Mouse (Mus musculus) cerebellum, adult 9-11 months (tissue): ENCODE measurements at regions not wholly inside any gene's neighbourhood (a gene's known extent, or its start where the extent isn't known, plus 50 kb on each side); places are given as distances from the start of the nearest gene placed in this dataset.

Experiments
- DNase-seq: peaks from one replicate; pipeline ENCODE4 v3.0.0; 2022

DNA sequence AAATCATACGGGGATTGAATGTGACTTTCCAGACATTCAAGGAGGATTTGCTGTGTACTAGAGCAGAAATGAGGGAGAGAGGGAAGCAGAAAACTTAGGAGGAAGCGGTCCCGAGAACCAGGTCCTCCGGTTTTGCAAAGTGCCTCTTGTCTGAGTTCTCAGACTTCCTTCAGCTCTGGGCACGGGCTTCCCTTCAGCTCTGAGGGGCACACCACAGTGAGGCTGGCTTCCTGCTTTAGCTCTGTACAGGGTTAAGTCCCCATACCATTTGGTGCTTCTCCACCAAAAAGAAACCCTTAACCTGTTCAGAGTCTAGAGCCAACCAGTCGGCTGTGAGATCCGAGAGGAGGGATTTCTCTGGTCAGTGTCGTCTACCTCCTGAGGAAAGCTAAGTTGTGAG is 167.8 kb upstream of the Sh3bp4 start:
- no peak for DNase-seq

DNA sequence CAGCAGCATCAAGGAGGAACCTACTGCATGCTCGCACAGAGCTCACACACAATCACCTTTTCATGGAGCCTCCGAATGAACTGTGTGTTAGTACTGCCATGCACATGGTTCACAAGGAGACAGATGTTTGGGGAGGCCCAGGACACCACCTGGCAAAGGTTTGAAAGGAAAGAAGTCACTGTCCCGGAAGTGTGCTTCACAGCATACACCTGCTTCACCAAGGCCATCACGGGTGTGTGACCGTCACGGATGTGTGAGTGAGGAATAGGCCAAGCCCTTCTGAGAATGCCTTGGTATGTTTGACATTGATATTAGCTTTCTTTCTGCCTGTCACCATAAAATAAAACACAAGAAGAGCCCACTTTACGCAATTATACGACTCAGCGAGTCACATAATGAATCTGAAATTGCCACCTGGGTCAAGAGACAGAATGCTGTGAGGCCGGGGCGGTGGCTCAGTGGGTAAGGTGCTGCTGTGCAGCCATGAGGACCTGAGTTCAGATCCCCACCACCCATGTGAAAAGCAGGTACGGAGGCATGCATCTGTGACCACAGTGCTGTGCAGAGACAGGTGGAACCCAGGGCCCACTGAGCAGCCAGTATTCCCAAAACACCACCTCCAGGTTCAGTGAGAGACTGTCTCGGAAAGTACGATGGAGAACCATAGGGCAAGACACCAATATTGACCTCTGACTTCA is 162.3 kb upstream of the Sh3bp4 start:
- DNase-seq = no peak

- DNase-seq = no peak
Observed at GRCm38 (mm10) chr1:88908683-88909082, 161.5 kb upstream of the Sh3bp4 start.

GRCm38 (mm10) chr1:88909314-88909713 is 160.9 kb upstream of the Sh3bp4 start:
- no peak for DNase-seq

DNA sequence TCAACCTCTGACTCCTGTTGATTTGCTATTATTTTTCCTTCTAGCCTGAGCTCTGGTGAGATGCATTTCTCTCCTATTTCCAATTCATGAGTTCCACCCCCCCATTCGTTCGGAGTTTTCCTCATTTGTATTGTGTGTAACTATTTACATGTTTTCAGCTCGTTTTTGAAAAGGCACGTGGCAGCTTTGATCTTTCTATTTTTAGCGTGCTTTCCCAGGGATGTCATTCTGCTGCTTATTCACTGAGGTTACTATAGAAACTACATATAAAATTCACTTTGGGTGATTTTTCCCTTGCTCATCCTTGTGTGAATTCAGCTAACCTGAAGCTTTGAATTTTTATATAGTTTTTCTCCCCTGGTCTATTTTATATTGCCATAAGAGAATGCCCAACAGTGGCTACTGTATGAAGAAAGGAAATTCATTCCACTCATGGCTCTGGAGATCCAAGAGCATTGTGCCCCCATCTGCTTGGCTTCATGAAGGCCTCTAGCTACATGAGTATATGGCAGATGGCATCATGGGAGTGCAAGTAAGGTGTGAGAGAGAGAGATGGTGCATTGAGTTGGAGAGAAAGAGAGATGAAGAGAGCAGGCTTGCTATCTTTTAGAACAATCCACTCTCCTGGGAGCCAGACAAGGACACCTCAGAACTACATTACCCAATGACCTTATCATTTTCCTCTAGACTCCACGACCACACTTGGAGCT is 160.2 kb upstream of the Sh3bp4 start:
- DNase-seq = no peak

- DNase-seq = no peak
Observed at GRCm38 (mm10) chr1:88911724-88912123, 158.5 kb upstream of the Sh3bp4 start.

- no peak for DNase-seq
Observed at GRCm38 (mm10) chr1:88916531-88917050, 153.6 kb upstream of the Sh3bp4 start.

DNA sequence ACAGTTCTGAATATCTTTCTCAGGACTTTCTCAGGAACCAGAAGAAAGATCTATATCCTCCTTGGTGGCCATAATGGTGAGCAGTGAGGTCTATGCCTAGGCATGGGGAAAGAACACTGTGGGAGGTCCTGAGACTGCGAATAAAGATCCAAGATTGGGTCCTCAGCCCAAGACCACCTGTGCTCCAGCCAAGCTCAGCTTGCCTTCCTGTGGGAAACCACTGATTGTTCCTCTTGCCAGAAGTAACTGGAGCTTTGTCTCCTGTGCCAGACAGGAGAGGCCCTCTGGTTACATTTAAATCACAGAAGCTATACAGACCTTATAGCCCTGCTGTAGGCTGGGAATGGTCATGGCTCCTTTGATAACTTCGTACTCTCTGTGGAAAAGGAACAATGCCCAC is 148.8 kb upstream of the Sh3bp4 start:
- no peak for DNase-seq

DNA sequence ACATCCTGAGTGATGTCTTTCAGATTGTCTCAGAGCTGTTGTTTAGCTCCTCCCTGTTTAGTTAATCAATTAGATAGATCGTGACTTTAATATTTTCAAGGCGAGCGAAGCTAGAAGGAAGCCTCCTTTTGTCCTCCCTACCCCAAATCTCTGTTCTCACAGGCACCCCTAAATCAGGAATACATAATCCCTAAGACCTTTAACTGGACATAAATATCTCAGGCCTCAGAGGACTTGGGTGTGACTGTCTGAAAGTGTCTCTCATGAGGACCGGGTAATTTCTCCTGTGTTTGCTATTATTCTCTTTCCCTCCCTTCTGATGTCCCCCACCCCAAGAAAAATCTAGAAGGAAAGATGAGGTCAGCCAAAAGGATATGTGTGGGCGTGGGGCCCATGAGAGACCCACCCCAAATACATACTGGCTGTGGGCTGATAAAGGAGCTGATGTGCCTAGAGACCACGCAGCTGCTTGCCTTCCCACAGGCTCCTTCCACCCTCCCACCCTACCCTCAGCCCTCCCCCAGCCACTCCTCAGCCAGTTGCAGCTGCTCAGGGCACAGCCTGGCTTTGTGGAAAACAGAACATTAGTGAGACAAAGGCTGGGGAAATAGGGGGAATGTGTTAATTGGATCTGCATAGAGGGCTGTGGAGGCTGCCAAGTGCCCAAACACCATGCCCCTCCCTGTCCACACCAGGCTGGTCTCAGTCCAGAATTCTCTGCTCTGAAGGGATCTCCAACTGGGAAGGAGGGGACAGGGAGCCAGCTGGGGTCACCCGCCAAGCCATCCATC is 146.2 kb upstream of the Sh3bp4 start:
- no peak for DNase-seq

- no peak for DNase-seq
Observed at GRCm38 (mm10) chr1:88935191-88935590, 135.0 kb upstream of the Sh3bp4 start.

GRCm38 (mm10) chr1:88935779-88936178 is 134.4 kb upstream of the Sh3bp4 start:
- DNase-seq = no peak

DNA sequence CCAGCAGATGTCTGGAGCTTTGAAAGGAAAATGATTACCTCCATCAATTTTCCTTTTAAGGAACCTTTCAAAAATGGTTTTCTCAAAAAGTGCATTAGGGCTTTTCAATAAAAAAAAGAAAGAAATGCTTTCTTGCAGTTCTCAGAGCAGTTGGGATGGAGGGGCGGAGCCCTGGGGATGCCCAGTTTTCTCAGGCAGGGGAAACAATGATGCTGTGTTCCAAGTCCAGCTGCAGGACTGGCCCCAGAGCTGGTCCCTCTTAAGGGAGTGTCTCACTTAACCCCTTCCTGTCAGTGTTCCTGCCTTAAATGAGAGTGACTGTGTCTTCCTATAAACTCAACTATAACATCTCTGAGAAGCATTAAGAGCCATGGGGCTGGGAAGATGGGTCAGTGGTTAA is 132.9 kb upstream of the Sh3bp4 start:
- DNase-seq = no peak

DNA sequence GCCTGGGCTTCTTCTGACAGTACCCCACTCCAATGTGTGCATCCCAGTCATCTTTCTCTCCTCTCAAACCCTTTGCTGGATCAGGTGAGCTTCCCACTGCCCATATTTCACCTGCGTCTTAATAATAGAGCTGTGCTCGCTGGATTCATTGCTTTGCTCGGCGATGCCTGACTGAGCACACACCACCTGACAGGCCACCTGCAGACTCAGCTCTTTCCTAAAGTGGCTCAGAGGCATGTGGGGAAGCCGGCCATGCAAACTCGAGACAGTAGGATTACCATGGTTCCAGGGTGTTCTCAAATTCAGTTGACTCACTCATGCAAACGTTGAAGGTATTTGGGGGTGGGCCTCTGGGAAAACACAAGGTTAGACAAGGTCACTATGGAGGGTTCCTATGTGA is 131.8 kb upstream of the Sh3bp4 start:
- DNase-seq = no peak

GRCm38 (mm10) chr1:88943039-88943438 is 127.2 kb upstream of the Sh3bp4 start:
- DNase-seq = no peak

- DNase-seq = no peak
Observed at GRCm38 (mm10) chr1:88945868-88946267, 124.3 kb upstream of the Sh3bp4 start.

DNA sequence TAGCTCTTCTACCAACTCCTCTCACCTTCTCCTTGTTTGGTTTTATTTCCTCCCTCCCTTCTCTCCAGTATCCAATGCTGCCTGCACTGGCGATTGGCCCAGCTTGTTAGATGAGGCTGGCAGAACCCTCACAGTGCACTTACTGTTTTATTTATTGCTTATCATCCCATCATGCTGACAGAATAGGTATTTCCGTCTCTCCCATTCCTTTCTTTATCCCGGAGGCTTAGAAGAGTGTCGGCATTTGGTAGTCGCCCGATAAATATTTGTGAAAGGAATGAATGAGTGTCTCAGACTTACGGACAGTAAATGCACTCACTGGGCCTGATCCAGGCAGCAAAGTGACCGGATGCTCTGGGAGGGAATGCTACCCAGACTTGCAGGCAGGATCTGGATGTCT is 123.8 kb upstream of the Sh3bp4 start:
- DNase-seq = no peak

GRCm38 (mm10) chr1:88949911-88950310 is 120.3 kb upstream of the Sh3bp4 start:
- no peak for DNase-seq

GRCm38 (mm10) chr1:88953516-88953915 is 116.7 kb upstream of the Sh3bp4 start:
- DNase-seq = peak; percentile 68

DNA sequence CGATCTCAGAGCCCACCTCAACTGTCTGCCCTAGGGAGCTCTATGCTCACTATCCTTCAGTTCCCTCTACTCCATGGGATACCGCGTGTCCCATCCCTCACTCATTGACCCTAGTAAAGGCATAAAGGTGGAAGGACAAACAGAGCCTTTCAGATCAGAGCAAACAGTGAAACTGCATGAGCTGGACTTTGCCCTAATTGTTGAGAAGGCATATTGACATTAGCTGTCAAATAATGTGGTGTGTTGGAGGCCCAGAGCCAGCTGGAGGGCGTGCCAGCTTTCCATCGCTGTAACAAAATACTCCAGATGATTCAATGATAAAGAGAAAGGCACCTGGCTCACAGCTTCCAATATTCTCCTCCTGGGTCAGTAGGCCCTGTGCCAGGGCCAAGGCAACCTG is 115.4 kb upstream of the Sh3bp4 start:
- no peak for DNase-seq

DNA sequence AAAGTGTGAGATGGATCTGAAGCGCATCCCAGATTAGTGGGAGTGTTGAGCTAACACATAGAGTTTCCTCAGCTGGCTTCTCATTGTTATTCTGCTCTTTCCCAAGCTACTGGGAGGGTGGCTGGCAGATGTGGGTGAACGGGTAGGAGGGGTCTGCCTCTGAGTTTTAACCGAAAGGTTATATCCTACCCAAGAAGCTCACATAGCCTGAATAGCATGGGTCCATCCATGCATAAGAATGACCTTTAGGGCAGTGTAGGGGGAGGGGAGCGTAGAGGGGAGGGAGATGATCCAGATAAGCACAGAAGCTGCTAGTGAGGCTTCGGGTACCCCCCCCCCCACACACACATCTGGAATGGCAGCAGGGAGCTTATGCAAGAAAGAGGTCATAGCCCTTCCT is 113.2 kb upstream of the Sh3bp4 start:
- no peak for DNase-seq

DNA sequence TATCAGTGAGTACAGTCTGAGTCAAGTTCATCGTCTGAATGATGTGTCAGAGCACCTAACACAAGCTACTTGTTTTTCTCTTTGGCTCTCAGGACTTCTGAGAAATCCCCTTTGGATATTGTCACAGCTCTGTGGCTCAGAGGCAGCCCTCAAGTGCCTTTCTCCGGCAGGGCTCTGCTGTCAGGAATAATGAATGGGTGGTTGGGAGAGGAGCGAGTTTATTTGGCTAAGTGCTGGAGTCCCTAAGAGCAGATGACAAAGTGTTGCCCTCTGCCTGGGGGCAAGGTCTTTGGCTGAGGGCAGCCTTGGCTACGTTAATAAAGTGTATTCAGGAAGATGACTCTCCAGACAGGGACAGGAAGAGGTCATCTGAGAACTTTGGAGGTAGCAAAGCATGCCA is 110.5 kb upstream of the Sh3bp4 start:
- DNase-seq = no peak

DNA sequence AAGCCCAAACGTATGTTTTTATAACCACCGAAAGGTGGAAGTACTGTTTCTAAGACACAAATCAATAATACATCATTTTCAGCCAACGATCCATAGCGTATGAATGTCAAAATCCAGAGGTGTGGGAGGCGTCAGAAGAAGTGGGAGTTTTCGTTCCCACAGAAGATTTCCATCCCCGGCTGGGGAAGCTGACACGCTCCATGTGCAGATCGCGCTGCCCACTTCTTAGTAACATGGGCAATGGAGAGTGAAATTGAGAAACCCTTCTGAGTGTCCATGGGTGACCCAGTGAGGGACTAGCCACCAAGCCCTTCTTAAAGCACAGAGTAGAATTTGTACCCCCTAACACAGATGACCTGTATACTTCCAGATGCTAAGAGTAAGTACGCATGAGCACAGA is 110.1 kb upstream of the Sh3bp4 start:
- DNase-seq = no peak

GRCm38 (mm10) chr1:88964045-88964747 is 106.0 kb upstream of the Sh3bp4 start:
- DNase-seq = no peak
